Mouse (Mus musculus): Measurements from ENCODE around the gene Pglyrp1. TPM values are rescaled to one million over a fixed set of nuclear protein-coding genes. Genes with fewer than 3 reads are reported as not detected.
A peak's percentile ranks its signal among the peaks of the same experiment; 100 is the strongest.
"Not testable (repeated sequence)": the region's sequence is repeated elsewhere in the genome, so short reads cannot be mapped to it uniquely, and the experiment has no call there.

Gene Pglyrp1
- total RNA-seq (2021): 10 to 100 TPM; 25.1 to 34.5 TPM
- long read RNA-seq, experiment 1, transcript Pglyrp1-201 (3 exons, 694 nt): major isoform, 7 of 8 reads
- long read RNA-seq, experiment 1, partial matches to known transcripts: 0 of 8 reads
- long read RNA-seq, experiment 1, other reads (novel, unspliced or antisense): 1 of 8 reads
- long read RNA-seq, experiment 2, transcript Pglyrp1-201 (3 exons, 694 nt): major isoform, 8 of 8 reads
- long read RNA-seq, experiment 2, partial matches to known transcripts: 0 of 8 reads
- long read RNA-seq, experiment 2, other reads (novel, unspliced or antisense): 0 of 8 reads

DNA sequence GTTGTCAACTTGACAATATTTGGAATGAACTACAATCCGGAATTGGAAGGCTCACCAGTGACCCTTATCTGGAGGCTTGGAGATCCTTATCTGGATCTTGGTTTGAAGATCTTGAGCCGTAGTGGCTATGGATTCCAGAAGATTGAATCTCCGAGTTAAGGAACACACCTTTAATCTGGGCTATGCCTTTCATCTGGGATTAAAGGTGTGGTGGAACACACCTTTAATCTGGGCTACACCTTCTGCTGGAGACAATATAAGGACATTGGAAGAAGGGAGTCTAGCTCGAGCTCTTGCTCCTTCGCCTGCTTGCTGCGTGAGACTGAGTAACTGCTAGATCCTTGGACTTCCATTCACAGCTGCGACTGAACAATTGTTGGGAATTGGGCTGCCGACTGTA lies at the start of gene Pglyrp1:
Pglyrp1 (plus strand) TSS at position 301 of the 400 bp plus-strand sequence.
- intact Hi-C loops (cut with DNase I): loop anchor here (10.0 kb wide), 1 partner anchor 1806 kb away; the partner anchor contains the start of gene Hif3a
- not testable (repeated sequence) for DNase-seq (ENCODE audit: low spot score in 2 of 2)

DNA sequence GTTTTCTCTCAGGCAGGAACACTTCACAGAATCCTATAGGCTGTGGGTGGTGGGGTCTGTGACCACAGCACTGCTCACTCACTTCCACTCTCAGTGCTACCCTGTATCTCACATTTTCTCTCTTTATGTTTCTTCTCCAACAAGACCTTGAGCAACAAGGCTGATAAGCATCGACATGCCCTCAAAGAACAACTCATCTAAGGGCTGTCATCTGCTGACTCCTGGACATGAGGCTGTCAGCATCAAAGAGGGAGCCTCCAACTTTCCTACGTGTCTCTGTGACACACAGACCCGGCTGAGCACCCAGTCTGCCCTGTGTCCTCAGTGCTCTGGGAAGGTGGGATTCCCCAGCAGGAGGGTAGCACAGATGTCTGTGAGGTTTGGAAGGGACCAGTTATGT lies 49.6 kb upstream of the Pglyrp1 start, which contains the start of gene Psg17:
Psg17 (minus strand) TSS at position 101 of the 400 bp plus-strand sequence.
- intact Hi-C loops (cut with DNase I): no loop called here
- DNase-seq (ENCODE audit: low spot score in 2 of 2): no peak

DNA sequence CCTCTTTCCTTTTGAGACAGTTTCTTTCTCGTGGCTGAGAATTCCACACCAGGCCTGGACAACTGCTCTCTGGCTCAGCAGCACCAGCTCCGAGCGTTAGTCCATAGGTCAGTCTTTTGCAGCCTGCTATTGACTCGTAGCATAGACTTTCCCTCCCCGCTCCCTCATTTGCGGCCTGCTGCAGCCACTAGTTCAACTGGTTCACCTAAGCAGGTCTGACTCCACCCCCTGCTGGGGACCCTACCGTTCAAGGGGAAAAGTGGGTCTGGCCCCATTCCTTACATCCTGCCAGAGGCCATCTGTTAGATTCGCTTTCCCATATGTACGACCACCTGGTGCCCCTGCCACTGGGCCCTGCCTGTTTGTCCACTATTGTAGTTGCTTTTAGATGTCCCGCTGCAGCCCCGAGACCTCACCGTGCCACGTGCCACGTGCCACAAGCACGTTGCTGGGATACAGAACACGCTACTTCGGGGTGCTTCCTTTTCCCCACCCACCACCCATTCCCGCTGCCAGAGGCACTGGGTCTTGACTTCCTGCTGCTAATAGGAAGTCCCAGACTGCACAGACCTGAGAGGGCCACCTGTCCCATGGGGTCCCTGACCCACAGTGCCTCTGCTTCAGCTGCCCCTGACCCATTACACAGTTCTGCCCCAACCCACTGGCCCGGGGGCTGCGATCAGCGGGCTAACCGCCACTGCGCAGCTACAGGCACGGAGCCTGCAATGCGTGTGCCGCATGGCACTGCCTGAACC lies 43.2 kb upstream of the Pglyrp1 start:
- no peak for DNase-seq (ENCODE audit: low spot score in 2 of 2)
- intact Hi-C loops (cut with DNase I): no loop called here

DNA sequence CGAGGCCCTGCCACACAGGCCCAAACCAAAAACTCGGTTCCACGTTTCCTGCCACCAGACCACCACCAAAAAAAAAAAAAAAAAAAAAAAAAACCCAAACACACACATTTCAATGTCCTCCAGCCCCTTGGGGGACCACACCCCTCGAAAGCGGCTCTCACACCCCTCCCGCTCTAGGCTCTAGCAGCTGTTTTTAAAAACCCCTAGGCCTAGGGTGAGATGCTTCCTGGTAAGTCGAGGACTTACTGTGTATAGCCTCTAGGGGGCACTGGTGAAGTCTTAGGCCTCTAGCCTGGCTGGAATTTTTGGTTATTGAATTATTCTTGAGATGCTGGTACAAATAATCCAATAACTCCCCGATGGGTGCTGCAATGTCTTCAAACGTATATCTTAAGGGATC lies 42.5 kb upstream of the Pglyrp1 start:
- DNase-seq (ENCODE audit: low spot score in 2 of 2): no peak
- intact Hi-C loops (cut with DNase I): no loop called here

DNA sequence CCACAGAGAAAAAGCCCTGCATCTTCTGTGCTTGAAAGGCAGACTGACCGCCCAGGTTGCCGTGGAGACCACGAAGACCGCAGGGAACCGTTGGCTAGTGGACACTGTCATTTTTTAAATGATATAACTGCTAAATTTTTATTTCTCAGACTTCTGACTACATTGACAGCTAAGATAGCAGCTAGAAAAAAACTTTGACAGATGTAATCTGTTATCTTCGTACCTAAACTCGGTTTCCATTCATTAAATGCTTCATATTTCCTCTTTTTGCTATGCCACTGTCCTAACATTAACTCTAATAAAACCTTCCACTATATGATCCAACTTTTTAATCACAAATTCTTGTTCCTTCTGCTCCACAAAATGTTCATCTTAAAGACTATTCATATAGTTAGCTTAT lies 41.6 kb upstream of the Pglyrp1 start:
- no peak for DNase-seq (ENCODE audit: low spot score in 2 of 2)
- intact Hi-C loops (cut with DNase I): no loop called here

DNA sequence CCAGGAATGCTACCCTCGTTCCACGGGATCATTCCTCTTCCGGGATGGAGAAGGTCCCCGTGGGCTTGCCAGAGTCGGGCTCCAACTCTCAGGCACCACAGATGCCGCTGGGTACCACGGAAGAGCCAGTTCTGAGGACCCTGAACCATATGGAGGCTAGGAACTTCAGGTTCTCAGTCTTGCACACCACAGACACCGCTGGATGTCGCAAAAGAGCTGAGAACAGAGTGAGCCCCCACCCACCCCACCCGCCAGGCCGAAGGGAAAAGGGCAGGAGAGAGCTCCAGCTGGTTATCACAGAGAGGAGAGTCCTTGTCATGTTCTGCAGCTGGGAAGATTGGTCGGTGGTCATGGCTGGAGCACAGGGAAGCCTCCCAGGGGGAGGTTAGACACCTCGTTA lies 38.8 kb upstream of the Pglyrp1 start:
- intact Hi-C loops (cut with DNase I): no loop called here

DNA sequence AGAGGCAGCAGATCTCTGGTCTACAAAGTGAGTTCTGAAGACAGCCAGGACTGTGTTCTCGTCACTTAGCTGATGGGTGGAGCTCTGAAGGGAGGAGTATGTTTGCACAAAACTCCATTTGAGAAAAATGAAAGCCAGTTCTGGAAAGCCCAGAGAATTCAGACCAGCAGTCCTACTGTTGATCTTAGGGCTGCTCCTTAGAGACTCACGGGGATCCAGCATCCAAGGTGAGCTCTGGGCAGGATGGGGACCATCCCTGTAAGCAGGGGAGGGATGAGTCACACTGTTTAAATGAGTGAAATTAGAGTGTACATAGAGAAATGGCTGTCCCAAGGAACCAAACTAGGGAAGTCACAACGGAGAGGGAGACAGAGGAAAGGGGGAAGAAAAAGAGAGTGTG lies 31.3 kb upstream of the Pglyrp1 start, which contains the start of gene Mill2:
Mill2 (plus strand) TSS at position 102 of the 400 bp plus-strand sequence.
- intact Hi-C loops (cut with DNase I): no loop called here
- DNase-seq (ENCODE audit: low spot score in 2 of 2): peak in 1 of 2 experiments; percentile 3

More for the DNA sequence above, 38.8 kb upstream of the Pglyrp1 start:
- no peak for DNase-seq (ENCODE audit: low spot score in 2 of 2)

DNA sequence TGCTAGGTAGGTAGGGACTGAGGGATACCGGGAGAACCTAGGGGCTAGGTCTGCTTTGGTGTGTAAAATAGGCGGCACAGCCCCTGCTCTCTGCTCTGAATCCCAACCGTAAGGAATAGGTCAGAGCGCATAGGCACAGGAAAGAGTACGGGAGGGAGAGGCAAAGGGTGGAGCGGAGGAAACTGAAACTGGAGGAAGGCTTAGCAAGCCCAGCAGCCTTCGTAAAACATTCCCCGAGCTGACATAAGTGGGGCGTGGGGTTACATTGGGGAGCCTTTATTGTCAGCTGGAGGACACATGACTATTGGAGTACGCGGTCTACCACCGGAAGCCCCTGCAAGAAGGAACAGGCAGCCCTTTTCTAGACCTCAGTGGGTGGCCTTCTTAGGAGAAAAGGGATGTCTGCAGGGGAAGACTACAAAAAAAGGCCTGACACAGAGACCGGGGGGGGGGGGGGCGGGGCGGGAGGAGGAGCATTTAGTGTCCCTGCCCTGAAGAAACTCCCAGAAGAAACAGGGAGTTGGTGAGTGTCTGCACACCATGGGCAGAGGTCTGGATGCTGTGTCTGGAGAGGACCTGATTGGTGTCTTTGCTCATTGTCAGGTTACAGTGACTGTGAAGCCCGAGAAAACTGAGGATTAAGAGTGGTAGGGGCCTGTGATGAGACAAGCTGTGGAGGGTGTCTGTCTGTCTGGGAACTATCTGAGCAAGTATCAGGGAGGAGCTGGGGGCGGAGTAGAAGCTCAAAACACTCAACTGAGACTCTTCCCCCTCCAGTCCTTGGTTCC lies 30.6 kb upstream of the Pglyrp1 start:
- intact Hi-C loops (cut with DNase I): no loop called here
- peak; percentile 6 to 25 for DNase-seq (ENCODE audit: low spot score in 2 of 2)

DNA sequence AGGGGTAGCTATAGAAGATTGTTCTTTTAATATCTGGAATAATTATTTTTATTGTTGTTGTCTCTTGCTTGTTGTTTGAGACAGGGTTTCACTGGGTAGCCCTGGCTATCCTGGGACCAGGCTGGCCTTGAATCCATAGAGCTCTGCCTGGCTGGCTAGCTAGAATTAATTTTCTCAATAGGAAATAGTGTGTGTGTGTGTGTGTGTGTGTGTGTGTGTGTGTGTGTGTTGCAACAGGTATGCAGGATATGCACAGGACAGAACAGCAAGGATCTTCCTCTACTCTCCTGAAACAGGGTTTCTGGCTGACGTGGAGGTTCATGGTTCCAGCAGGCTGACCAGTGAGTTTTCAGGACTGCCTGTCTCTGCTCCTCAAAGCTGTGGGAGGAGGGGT lies 30.0 kb upstream of the Pglyrp1 start:
- DNase-seq (ENCODE audit: low spot score in 2 of 2): no peak

DNA sequence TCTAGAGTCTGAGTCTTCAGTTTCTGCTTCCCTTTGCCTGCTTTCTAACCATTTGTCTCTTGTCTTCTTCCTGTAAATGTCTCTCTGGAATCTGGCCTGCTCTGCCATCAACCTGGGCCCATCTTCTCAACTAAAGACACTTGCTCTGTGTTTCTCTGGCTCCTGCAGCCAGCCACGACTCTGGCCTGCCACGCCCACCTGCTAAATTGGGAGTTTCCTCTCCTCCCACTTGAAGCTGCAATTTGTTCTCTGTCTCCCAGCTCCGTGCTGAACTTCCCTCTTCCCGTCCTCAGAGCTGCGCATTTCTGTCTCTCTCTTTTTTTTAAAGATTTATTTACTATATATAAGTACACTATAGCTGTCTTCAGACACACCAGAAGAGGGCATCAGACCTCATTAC lies 26.3 kb upstream of the Pglyrp1 start:
- intact Hi-C loops (cut with DNase I): no loop called here
- no peak for DNase-seq (ENCODE audit: low spot score in 2 of 2)

More for the DNA sequence above, 30.0 kb upstream of the Pglyrp1 start:
- intact Hi-C loops (cut with DNase I): no loop called here

DNA sequence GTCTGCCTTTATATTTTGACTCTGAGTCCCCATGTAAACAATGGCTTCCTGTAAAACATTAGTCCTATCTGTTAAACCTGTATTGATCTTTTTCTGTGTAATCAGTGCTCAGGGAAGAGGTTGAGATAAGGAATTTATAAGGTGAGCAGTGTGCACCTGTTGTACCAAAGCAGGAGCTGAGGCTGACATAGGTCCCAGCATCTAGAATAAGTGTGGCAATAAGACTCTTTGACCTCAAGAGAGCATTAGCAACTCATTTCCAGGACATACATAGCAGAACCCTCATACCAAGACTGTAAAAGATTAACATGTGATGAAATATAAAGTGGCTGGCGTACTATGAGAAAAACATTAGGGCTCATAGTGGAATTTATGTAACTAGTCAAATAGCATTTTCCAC lies 22.7 kb upstream of the Pglyrp1 start:
- DNase-seq (ENCODE audit: low spot score in 2 of 2): no peak
- intact Hi-C loops (cut with DNase I): no loop called here

DNA sequence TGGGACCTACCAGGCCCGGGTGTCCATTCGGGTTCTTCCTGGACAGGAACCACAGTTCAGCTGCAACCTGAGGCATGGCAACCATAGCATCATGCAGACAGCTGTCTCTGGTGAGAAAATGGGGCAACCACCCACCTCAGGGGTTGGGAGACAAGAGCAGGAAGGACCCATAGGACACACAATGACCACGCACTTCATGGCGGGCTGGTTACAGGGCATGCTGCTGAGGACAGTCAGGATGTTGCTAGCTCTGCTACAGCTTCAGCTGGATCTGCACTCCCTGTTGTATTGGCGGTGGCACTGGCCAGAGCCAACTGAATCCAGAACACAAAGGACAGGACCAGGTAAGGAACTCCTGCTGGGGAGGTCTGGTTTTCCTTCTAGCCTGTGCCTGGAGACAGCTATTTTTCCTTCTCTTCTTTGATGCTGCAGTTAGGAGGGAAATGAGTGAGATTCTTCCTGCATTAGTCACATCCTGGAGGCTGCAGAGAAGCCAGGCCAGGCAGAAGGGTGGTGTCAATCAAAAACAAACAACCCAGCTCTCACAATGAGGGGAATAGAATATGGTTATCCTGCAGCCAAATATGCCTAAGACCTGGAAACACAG lies 12.7 kb upstream of the Pglyrp1 start:
- intact Hi-C loops (cut with DNase I): no loop called here
- no peak for DNase-seq (ENCODE audit: low spot score in 2 of 2)

DNA sequence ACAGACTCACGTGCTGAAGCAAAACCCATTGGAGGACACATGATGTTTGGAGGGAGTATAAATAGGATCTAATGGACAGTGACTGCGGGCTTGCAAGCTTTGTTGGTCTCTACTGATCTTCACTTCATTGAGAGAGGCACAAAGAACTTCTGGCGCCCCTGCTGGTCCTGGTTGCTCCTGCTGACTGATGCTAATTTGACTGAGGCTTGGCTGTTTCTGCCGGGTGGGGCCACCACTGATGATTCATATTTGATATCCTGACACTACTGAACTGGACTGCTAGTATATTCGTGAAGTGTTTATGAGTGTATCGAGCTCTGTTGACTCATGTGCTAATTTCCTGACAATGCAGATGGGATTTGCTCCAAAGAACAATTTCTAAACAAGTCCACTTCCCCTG lies 8.3 kb upstream of the Pglyrp1 start:
- intact Hi-C loops (cut with DNase I): no loop called here
- no peak for DNase-seq (ENCODE audit: low spot score in 2 of 2)

DNA sequence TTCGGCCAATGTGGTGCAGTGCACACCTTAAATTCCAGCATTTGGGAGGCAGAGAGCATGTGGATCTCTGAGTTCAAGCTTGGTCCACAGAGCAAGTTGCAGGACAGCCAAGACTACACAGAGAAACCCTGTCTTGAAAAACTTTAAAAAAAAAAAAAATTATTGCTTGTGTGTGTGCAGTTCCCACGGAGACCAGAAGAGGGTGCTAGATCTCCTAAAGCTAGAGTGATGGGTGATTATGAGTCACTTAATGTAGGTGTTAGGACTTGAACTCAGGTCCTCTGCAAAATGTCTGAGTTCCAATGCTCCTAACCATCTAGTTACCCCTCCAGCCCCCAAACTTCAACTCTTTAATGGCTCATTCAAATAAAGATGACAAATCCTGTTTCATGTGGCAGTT lies 2.6 kb upstream of the Pglyrp1 start:
- intact Hi-C loops (cut with DNase I): no loop called here
- no peak for DNase-seq (ENCODE audit: low spot score in 2 of 2)

DNA sequence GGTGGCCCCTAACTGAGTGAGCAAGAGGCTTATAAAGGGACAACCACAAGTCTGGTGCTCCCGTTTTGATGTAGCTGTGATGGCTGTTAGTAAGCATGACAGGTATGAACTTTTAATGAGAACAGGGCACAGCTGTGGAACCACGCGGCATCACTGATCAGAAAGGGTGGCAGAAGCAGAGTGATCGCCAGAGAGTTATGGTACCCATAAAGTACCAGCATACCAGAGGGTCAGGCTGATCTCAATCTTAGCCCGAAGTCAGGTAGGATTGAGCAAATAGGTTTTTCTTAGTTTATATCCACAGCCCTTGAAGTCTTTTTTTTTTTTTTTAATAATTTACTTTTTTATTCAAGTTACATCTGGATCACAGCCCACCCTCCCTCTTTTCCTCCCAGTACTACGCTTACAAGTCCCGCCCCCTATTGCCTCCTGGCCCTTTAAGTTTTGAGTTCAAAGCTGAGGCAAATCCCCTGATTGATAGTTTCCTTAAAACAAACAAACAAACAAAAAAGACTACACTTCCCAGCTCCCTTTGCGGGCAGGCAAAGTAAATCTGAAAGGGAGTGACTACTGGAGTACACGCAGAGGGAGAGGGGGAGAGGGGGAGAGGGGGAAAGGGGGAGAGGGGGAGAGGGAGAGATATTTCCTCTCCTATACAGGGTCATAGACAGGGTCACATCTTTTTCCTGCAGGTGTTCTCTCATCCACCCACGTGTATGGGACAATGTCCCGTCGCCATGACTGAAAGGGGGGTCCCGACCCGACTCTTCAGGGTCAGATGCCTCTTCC lies 1.1 kb downstream of the Pglyrp1 start:
- intact Hi-C loops (cut with DNase I): loop anchor here (10.0 kb wide), 1 partner anchor 1807 kb away; the partner anchor contains the start of gene Hif3a
- no peak for DNase-seq (ENCODE audit: low spot score in 2 of 2)

DNA sequence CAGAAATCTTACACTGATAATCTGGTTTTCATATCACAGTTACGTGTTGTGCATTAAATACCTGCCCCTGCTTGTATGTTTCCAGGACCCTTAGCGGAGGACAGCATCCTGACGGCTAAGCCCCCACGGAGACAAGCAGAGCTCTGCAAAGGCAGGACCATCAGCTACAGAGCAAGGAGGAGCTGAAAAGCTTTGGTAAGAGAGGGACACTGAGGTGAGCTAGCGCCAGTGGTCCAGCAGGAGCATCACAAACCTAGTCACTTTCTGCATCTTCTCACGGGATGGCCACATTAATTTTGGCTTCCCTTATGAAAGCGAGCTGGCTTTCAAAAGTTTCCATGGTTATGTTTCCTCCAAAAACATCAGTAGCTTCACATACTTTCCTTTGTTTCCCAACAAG lies 1.7 kb downstream of the Pglyrp1 start:
- intact Hi-C loops (cut with DNase I): loop anchor here (1.0 to 10.0 kb wide), 2 partner anchors 123 to 1808 kb away; partner anchors contain the start of gene Hif3a
- no peak for DNase-seq (ENCODE audit: low spot score in 2 of 2)

DNA sequence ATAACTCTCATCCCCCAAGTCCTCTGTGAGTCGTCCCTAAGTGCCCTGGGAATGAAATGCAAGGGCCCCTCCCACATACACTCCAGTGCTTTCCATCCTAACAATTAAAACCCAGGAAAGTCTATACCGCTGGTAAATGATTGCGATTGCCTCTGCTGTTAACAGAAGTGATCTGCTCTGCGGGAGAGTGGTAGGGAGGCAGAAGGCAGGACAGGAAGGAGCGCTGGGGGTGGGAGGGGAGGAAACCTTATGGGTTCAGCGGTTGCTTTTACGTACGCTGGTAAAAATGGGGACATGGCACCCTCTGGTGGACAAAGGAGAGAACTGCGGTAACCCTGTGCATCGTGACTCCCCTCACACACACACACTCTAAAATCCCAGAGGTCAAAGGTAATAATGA lies 2.1 kb downstream of the Pglyrp1 start:
- DNase-seq (ENCODE audit: low spot score in 2 of 2): peak; percentile 65 to 71
- intact Hi-C loops (cut with DNase I): loop anchor here (1.0 to 10.0 kb wide), 2 partner anchors 123 to 1808 kb away; partner anchors contain the start of gene Hif3a

DNA sequence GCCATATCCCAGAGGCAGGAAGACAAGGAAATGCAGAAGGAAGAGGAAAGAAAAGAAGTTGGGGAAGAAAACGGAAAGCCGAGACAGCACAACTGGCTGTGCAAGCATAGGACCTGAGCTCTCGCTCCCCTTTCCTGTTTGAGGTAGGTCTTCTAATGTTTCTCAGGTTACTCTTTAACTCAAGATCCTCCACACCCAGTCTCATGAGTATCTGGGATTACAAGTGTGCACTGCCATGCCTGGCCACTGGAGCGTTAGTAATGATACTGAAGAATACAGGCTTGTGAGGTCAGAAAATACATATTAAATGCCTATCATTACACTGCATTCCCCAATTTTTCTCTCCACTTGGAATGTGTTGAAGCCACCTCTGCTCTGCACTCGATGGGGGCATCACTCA lies 4.2 kb downstream of the Pglyrp1 start:
- no peak for DNase-seq (ENCODE audit: low spot score in 2 of 2)
- intact Hi-C loops (cut with DNase I): loop anchor here (10.0 kb wide), 1 partner anchor 1811 kb away; the partner anchor contains the start of gene Hif3a
